Mouse (Mus musculus) myocyte (in vitro differentiated cells): ENCODE data around the gene Lfng. TPM values are rescaled to one million over a fixed set of nuclear protein-coding genes. Genes with fewer than 3 reads are reported as not detected.

ENCODE experiments used
- H3K27me3 ChIP-seq: one replicate; pipeline ENCODE4 v1.6.1; 2011; ENCODE audit not compliant: control insufficient read depth, insufficient read depth, insufficient read length
- H3K36me3 ChIP-seq: one replicate; pipeline ENCODE4 v1.6.1; 2011; ENCODE audit not compliant: control insufficient read depth, insufficient read depth
- H3K4me2 ChIP-seq: one replicate; pipeline ENCODE4 v1.6.1; 2011; ENCODE audit warnings: low read depth, control low read depth
- H3K4me3 ChIP-seq: one replicate; pipeline ENCODE4 v1.5.1; 2011; ENCODE audit warnings: mild to moderate bottlenecking, control low read depth, moderate library complexity
- H3K79me2 ChIP-seq: one replicate; pipeline ENCODE4 v1.6.1; 2011; ENCODE audit not compliant: control insufficient read depth, insufficient read depth
- H3ac ChIP-seq: one replicate; pipeline ENCODE4 v1.6.1; 2011; ENCODE audit not compliant: control insufficient read depth, insufficient read length
- CEBPB ChIP-seq: IDR thresholded peaks from 2 replicates; pipeline ENCODE4 v1.6.1; 2011; ENCODE audit warnings: mild to moderate bottlenecking, moderate library complexity; ENCODE audit not compliant: poor library complexity, insufficient read depth, severe bottlenecking
- E2F4 ChIP-seq: IDR thresholded peaks from one replicate; pipeline ENCODE4 v1.6.1; 2011; ENCODE audit warnings: mild to moderate bottlenecking, control low read depth, moderate library complexity; ENCODE audit not compliant: insufficient read depth
- MAX ChIP-seq: IDR thresholded peaks from one replicate; pipeline ENCODE4 v1.6.1; 2011; ENCODE audit warnings: low read depth, mild to moderate bottlenecking, control low read depth
- MYOD1 ChIP-seq, 3 experiments: IDR thresholded peaks; one replicate each; pipeline ENCODE4 v1.6.1; 2011; ENCODE audit warnings: control low read depth in 2 of 3, low read depth in 2 of 3, mild to moderate bottlenecking in 2 of 3, moderate library complexity in 1 of 3; ENCODE audit not compliant: insufficient read length in 2 of 3, control insufficient read depth in 1 of 3
- MYOG ChIP-seq, 3 experiments: IDR thresholded peaks; one replicate each; pipeline ENCODE4 v1.6.1; 2011; ENCODE audit warnings: control low read depth in 2 of 3, low read depth in 2 of 3, mild to moderate bottlenecking in 2 of 3; ENCODE audit not compliant: insufficient read length in 2 of 3, control insufficient read depth in 1 of 3, insufficient read depth in 1 of 3
- POLR2A ChIP-seq: IDR thresholded peaks from one replicate; pipeline ENCODE4 v1.6.1; 2011; ENCODE audit warnings: low read depth, mild to moderate bottlenecking, control low read depth, moderate library complexity; ENCODE audit not compliant: insufficient read length
- POLR2AphosphoS2 ChIP-seq: IDR thresholded peaks from one replicate; pipeline ENCODE4 v1.6.1; 2011; ENCODE audit warnings: low read depth, control low read depth; ENCODE audit not compliant: insufficient read length
- REST ChIP-seq: IDR thresholded peaks from one replicate; pipeline ENCODE4 v1.6.1; 2011; ENCODE audit warnings: mild to moderate bottlenecking, control low read depth, moderate library complexity; ENCODE audit not compliant: insufficient read depth, insufficient read length
- SRF ChIP-seq: IDR thresholded peaks from one replicate; pipeline ENCODE4 v1.6.1; 2011; ENCODE audit warnings: low read depth; ENCODE audit not compliant: control insufficient read depth, insufficient read length
- TCF12 ChIP-seq: IDR thresholded peaks from one replicate; pipeline ENCODE4 v1.6.1; 2011; ENCODE audit warnings: mild to moderate bottlenecking, control low read depth; ENCODE audit not compliant: poor library complexity, insufficient read depth, severe bottlenecking
- TCF3 ChIP-seq: IDR thresholded peaks from one replicate; pipeline ENCODE4 v1.6.1; 2011; ENCODE audit warnings: low read depth, control low read depth; ENCODE audit not compliant: insufficient read length
- USF1 ChIP-seq: IDR thresholded peaks from one replicate; pipeline ENCODE4 v1.6.1; 2011; ENCODE audit warnings: low read depth, mild to moderate bottlenecking, control low read depth, moderate library complexity
- polyA plus RNA-seq: library from polyadenylated mRNA; unstranded; fragments of >200 nt; fragmentation: generic; extraction: Trizol; gene quantifications from one replicate; pipeline ENCODE4 v1.2.1, GENCODE M21; 2012; ENCODE audit warnings: missing spikeins

The Lfng gene
- polyA plus RNA-seq, 1 experiment: 3.1 TPM

- TF ChIP-seq USF1: no peak
- no peak for TF ChIP-seq SRF
- TF ChIP-seq MYOG (IDR thresholded peaks at IDR 0.05; ENCODE audit: control insufficient read depth in 1 of 3, insufficient read depth in 1 of 3, insufficient read length in 2 of 3, low read depth in 2 of 3): peak in 1 of 3 experiments; percentile 55
- peak; percentile 58 for TF ChIP-seq POLR2A
- TF ChIP-seq MYOD1 (IDR thresholded peaks at IDR 0.05; ENCODE audit: control insufficient read depth in 1 of 3, insufficient read length in 2 of 3, low read depth in 2 of 3): peak in 1 of 3 experiments; percentile 21
- peak; percentile 14 for TF ChIP-seq POLR2AphosphoS2
- Histone ChIP-seq H3K79me2 (peaks cover 8% of the 10 kb centered on the region), H3ac (no peak overlapping the region), H3K4me2 (peak overlapping the region; percentile 95), H3K36me3 (no peaks in the 10 kb centered on the region), H3K4me3 (peak overlapping the region; percentile 43), H3K27me3 (no peaks in the 10 kb centered on the region)
Measured at GRCm38 (mm10) chr5:140611021-140611583, 4.0 kb downstream of the Lfng start.

GRCm38 (mm10) chr5:140611611-140612185 is 4.6 kb downstream of the Lfng start:
- H3K4me2 ChIP-seq: peak overlapping the region; percentile 95
- no peaks in the 10 kb centered on the region for H3K36me3 ChIP-seq
- no peak overlapping the region for H3ac ChIP-seq
- H3K79me2 ChIP-seq: peaks cover 8% of the 10 kb centered on the region
- TF ChIP-seq REST (no peak), POLR2A (no peak), MYOD1 (IDR thresholded peaks at IDR 0.05; ENCODE audit: control insufficient read depth in 1 of 3, insufficient read length in 2 of 3, low read depth in 2 of 3) (peak in 1 of 3 experiments; percentile 11), USF1 (no peak)
- H3K4me3 ChIP-seq: peak overlapping the region; percentile 43
- no peaks in the 10 kb centered on the region for H3K27me3 ChIP-seq

- no peak overlapping the region for H3K4me3 ChIP-seq
- no peaks in the 10 kb centered on the region for H3K27me3 ChIP-seq
Measured at GRCm38 (mm10) chr5:140612191-140612590, 5.1 kb downstream of the Lfng start.

GRCm38 (mm10) chr5:140614141-140614540 is 7.0 kb downstream of the Lfng start:
- Histone ChIP-seq H3K36me3 (no peaks in the 10 kb centered on the region), H3ac (no peak overlapping the region), H3K79me2 (peaks cover 4% of the 10 kb centered on the region), H3K4me2 (no peak overlapping the region), H3K4me3 (no peak overlapping the region), H3K27me3 (no peaks in the 10 kb centered on the region)
- no peak for TF ChIP-seq MYOD1 (IDR thresholded peaks at IDR 0.05; ENCODE audit: control insufficient read depth in 1 of 3, insufficient read length in 2 of 3, low read depth in 2 of 3)
- no peak for TF ChIP-seq POLR2A
- no peak for TF ChIP-seq TCF12
- no peak for TF ChIP-seq SRF
- TF ChIP-seq TCF3: no peak
- no peak for TF ChIP-seq USF1
- TF ChIP-seq POLR2AphosphoS2: no peak
- no peak for TF ChIP-seq CEBPB
- no peak for TF ChIP-seq MYOG (IDR thresholded peaks at IDR 0.05; ENCODE audit: control insufficient read depth in 1 of 3, insufficient read depth in 1 of 3, insufficient read length in 2 of 3, low read depth in 2 of 3)
- TF ChIP-seq REST: no peak
- no peak for TF ChIP-seq E2F4
- no peak for TF ChIP-seq MAX

More at GRCm38 (mm10) chr5:140612191-140612590, 5.1 kb downstream of the Lfng start:
- Histone ChIP-seq H3K36me3 (no peaks in the 10 kb centered on the region), H3K79me2 (peaks cover 8% of the 10 kb centered on the region), H3ac (no peak overlapping the region), H3K4me2 (no peak overlapping the region)
- no peak for TF ChIP-seq SRF
- no peak for TF ChIP-seq MYOD1 (IDR thresholded peaks at IDR 0.05; ENCODE audit: control insufficient read depth in 1 of 3, insufficient read length in 2 of 3, low read depth in 2 of 3)
- TF ChIP-seq MYOG (IDR thresholded peaks at IDR 0.05; ENCODE audit: control insufficient read depth in 1 of 3, insufficient read depth in 1 of 3, insufficient read length in 2 of 3, low read depth in 2 of 3): no peak
- TF ChIP-seq REST: no peak
- TF ChIP-seq POLR2A: no peak
- TF ChIP-seq USF1: no peak
- TF ChIP-seq POLR2AphosphoS2: no peak
- TF ChIP-seq MAX: no peak
- TF ChIP-seq CEBPB: no peak
- TF ChIP-seq E2F4: no peak
- no peak for TF ChIP-seq TCF12
- TF ChIP-seq TCF3: no peak

- H3K79me2 ChIP-seq: no peaks in the 10 kb centered on the region
- no peaks in the 10 kb centered on the region for H3K27me3 ChIP-seq
- TF ChIP-seq MYOG (IDR thresholded peaks at IDR 0.05; ENCODE audit: control insufficient read depth in 1 of 3, insufficient read depth in 1 of 3, insufficient read length in 2 of 3, low read depth in 2 of 3) (no peak), POLR2AphosphoS2 (no peak), E2F4 (no peak), REST (no peak)
- H3K4me3 ChIP-seq: no peak overlapping the region
- no peak overlapping the region for H3K4me2 ChIP-seq
- no peak overlapping the region for H3ac ChIP-seq
- no peaks in the 10 kb centered on the region for H3K36me3 ChIP-seq
Measured at GRCm38 (mm10) chr5:140614837-140615236, 7.7 kb downstream of the Lfng start.
